Mouse (Mus musculus) embryonic facial prominence, embryonic 15.5 days (tissue): ENCODE measurements at regions not wholly inside any gene's neighbourhood (a gene's known extent, or its start where the extent isn't known, plus 50 kb on each side); places are given as distances from the start of the nearest gene placed in this dataset.

Source experiments
- ATAC-seq: fragments of 200-750 bp; cut with Nextera tagmentation; 2 replicates; pipeline ENCODE4 v1.8.0; 2017; ENCODE audit warnings: low read depth, moderate TSS enrichment; ENCODE audit not compliant: insufficient number of reproducible peaks, low FRiP score, low TSS enrichment
- H3K27ac ChIP-seq: fragments of 300-500 bp; sonication (generic); replicated peaks from 2 replicates; pipeline ENCODE4 v1.5.1; 2015; ENCODE audit warnings: mild to moderate bottlenecking, inconsistent platforms
- H3K27me3 ChIP-seq: fragments of 300-500 bp; sonication (generic); 2 replicates; pipeline ENCODE4 v1.6.1; 2015; ENCODE audit warnings: inconsistent platforms
- H3K36me3 ChIP-seq: fragments of 300-500 bp; sonication (generic); 2 replicates; pipeline ENCODE4 v1.6.1; 2015; ENCODE audit warnings: mild to moderate bottlenecking, inconsistent platforms
- H3K4me1 ChIP-seq: fragments of 300-500 bp; sonication (generic); 2 replicates; pipeline ENCODE4 v1.6.1; 2015; ENCODE audit warnings: inconsistent platforms
- H3K4me2 ChIP-seq: fragments of 300-500 bp; sonication (generic); replicated peaks from 2 replicates; pipeline ENCODE4 v1.6.1; 2015; ENCODE audit warnings: mild to moderate bottlenecking, inconsistent platforms
- H3K4me3 ChIP-seq: fragments of 300-500 bp; sonication (generic); replicated peaks from 2 replicates; pipeline ENCODE4 v1.5.1; 2015; ENCODE audit warnings: mild to moderate bottlenecking, inconsistent platforms
- H3K9ac ChIP-seq: fragments of 300-500 bp; sonication (generic); 2 replicates; pipeline ENCODE4 v1.6.1; 2015; ENCODE audit warnings: inconsistent platforms
- H3K9me3 ChIP-seq: fragments of 300-500 bp; sonication (generic); replicated peaks from 2 replicates; pipeline ENCODE4 v1.6.1; 2016; ENCODE audit warnings: inconsistent platforms
- WGBS: fragments of 180-500 bp; shearing (Covaris S2); methylation state at CpG from one replicate; pipeline ENCODE4 v1.1.7; 2015; 5-methylcytosine and 5-hydroxymethylcytosine counted together

DNA sequence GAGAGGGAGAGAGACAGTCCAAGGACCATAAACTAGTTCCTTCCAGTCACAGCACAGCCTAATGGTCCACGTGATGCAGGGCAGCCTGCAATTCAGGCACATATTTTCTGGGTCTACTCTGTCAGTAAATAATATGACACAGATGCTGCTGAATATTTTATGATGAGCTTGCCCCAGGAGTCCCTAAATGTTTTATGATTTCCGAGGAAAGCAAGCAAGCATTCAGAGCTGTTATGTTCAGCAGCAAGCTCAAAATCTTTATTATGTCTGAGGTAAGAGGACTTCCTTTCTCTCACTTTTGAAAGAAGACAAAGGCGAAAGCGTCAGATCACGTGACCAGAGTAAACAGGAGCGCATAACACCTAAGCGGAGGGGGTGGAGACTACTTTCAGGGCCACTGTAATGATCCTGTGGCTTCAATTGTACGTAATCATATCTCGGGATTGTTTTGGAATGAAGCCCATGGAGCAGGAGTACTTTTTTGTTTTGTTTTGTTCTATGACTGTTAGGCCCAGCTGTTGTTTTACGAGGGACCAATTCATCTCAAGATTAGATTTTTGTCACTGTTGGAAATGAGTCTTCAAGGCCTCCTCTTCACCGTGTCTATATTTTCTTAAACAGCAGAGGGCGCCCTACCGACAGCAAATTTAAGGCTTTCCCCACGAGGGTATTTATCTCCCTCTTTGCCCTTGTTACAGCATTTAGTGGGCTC, 107.8 kb downstream of the Cavin4 start:
- H3K4me1 ChIP-seq: 0 out of 2 replicates have a peak, but pooled peaks cover 7% of the 10 kb centered on the region
- H3K4me2 ChIP-seq: peak overlapping the region; percentile 31
- ATAC-seq: peak; percentile 85
- peak overlapping the region; percentile 9; the same call in 1 of the 2 replicates for H3K4me3 ChIP-seq
- no peaks in the 10 kb centered on the region for H3K9me3 ChIP-seq
- WGBS: 24% methylated on average over 14 of the region's 14 CpGs
- no peaks in the 10 kb centered on the region for H3K36me3 ChIP-seq
- H3K27ac ChIP-seq: peak overlapping the region; percentile 68
- H3K9ac ChIP-seq: no peak overlapping the region
- H3K27me3 ChIP-seq: no peaks in the 10 kb centered on the region

DNA sequence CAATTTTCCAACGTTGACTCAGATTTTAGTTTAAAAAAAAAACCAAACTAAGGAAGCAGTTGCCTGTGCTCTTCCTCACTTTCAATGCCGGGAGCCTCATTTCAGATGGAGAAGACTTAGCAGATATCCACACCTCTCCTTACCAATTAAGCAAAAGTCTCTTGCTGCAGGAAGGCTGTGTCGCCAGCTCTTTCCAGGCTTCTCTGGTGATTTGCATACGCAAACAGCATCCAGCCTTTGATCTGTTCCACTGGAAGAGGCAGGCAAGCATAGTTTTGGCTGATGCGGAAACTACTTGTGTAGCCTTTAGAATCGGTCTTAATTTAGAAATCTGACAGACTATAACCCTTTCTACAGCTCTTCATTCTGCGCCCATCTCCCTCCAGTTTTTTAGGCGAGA, 108.5 kb downstream of the Cavin4 start:
- H3K36me3 ChIP-seq: no peaks in the 10 kb centered on the region
- no peak for ATAC-seq
- no peak overlapping the region for H3K4me3 ChIP-seq
- H3K9ac ChIP-seq: no peak overlapping the region
- no peak overlapping the region for H3K27ac ChIP-seq
- no peaks in the 10 kb centered on the region for H3K27me3 ChIP-seq
- 0 out of 2 replicates have a peak, but pooled peaks cover 7% of the 10 kb centered on the region for H3K4me1 ChIP-seq
- H3K9me3 ChIP-seq: no peaks in the 10 kb centered on the region
- no peak overlapping the region for H3K4me2 ChIP-seq
- 65% methylated on average over 8 of the region's 8 CpGs for WGBS

DNA sequence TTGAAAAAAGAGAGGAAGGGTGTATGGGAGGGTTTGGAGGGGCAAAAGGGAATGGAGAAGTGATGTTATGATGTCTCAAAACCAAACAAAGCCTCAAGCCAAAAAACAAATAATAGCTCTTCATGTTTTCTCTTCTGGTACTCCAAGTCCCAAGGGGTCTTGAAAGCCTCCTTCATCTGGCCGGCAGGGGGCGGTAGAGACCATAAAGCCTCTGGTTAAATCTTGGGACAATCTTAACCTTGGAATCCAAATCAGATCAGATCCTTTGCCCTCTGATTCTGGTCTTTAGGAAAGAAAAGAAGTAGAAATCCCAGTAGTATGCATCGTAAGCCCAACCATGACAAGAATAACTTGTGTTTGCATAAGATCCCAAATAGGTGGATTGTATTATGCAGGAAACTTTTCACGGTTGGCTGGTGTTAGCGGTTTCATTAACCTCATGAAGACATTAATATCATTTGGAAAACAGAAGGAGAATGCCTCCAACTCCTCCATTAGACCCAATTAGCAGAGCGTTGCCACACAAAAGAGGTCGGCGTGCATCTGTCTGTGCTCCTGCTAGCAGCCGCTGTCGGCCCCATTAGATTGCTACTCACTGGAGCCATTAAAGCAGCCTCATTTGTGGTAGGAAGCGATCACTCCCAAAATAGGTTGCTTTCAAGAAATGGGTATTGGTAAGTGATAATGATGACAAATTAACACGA, 116.0 kb downstream of the Cavin4 start:
- H3K9me3 ChIP-seq: no peaks in the 10 kb centered on the region
- H3K4me1 ChIP-seq: no peaks in the 10 kb centered on the region
- WGBS: 69% methylated on average over 12 of the region's 12 CpGs
- no peak overlapping the region for H3K4me3 ChIP-seq
- no peak overlapping the region for H3K4me2 ChIP-seq
- H3K27ac ChIP-seq: no peak overlapping the region
- H3K9ac ChIP-seq: no peak overlapping the region
- no peaks in the 10 kb centered on the region for H3K27me3 ChIP-seq
- ATAC-seq: no peak
- H3K36me3 ChIP-seq: no peaks in the 10 kb centered on the region

DNA sequence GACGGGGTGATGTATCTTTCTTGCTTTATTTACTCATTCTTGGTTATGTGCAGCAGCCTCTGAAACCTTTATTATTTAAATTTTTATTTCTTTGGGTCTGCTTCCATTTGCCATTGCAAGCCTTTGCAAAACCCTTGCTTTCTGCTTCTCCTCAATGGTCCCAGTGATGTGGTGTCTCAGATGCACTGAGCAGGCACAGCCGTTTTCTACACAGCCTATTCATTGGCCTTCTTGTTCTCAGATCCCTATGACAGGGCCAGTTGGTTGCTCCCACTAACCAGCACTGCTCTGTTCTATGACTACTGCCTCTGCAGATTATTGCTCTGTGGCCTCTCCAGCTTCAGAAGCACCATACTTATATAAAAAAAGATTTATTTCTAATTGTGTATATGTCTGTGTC, 116.6 kb downstream of the Cavin4 start:
- no peak overlapping the region for H3K4me3 ChIP-seq
- no peaks in the 10 kb centered on the region for H3K4me1 ChIP-seq
- ATAC-seq: no peak
- no peaks in the 10 kb centered on the region for H3K9me3 ChIP-seq
- whole genome bisulfite sequencing: 73% methylated on average over 2 of the region's 2 CpGs
- H3K4me2 ChIP-seq: no peak overlapping the region
- H3K27ac ChIP-seq: no peak overlapping the region
- no peak overlapping the region for H3K9ac ChIP-seq
- no peaks in the 10 kb centered on the region for H3K27me3 ChIP-seq
- H3K36me3 ChIP-seq: no peaks in the 10 kb centered on the region

DNA sequence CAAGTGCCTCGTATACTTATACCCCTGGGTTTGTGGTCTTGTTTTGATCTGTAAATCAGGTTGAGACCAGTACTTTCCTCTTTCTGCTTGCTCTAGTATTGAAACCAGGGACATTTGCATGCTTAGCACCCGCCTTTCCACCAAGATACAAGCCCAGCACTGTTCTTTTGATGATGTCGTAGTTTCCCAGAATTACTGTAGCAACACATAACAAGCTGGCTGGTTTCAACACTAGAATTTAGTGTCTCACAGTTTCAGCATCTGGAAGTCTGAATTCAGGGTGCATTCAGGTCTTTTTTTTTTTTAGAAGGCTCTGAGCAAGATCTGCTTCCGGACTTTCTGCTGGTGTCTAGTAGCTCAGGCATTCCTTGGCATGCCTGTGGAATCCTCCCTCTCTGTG, 117.8 kb downstream of the Cavin4 start:
- H3K4me2 ChIP-seq: no peak overlapping the region
- no peaks in the 10 kb centered on the region for H3K27me3 ChIP-seq
- no peak overlapping the region for H3K4me3 ChIP-seq
- H3K36me3 ChIP-seq: no peaks in the 10 kb centered on the region
- H3K9ac ChIP-seq: no peak overlapping the region
- H3K27ac ChIP-seq: no peak overlapping the region
- no peaks in the 10 kb centered on the region for H3K4me1 ChIP-seq
- ATAC-seq: no peak
- no peaks in the 10 kb centered on the region for H3K9me3 ChIP-seq
- 41% methylated on average over 4 of the region's 4 CpGs for WGBS

DNA sequence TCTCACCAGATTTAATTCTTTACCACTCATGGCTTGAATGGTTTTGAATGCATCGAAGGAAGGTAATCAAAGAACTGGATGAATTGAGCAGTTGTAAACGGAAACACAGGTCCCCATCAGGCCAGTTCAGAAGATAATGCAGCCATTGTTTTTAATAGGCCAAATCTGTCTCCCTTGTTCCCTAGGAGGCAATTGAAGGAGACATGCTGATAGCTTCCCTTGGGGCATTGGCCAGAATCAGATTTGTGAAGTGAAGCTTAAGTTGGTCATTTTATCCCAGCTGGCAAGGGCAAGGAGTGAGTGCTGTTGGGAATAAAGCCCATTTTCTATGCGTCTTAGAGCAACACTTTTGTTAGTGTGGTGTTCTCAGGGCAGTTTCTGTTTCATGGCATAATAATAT, 119.4 kb downstream of the Cavin4 start:
- no peak overlapping the region for H3K27ac ChIP-seq
- H3K4me3 ChIP-seq: no peak overlapping the region
- no peak overlapping the region for H3K4me2 ChIP-seq
- H3K9me3 ChIP-seq: no peaks in the 10 kb centered on the region
- H3K27me3 ChIP-seq: no peaks in the 10 kb centered on the region
- WGBS: 29% methylated on average over 3 of the region's 3 CpGs
- no peak for ATAC-seq
- H3K4me1 ChIP-seq: no peaks in the 10 kb centered on the region
- H3K9ac ChIP-seq: no peak overlapping the region
- H3K36me3 ChIP-seq: no peaks in the 10 kb centered on the region

DNA sequence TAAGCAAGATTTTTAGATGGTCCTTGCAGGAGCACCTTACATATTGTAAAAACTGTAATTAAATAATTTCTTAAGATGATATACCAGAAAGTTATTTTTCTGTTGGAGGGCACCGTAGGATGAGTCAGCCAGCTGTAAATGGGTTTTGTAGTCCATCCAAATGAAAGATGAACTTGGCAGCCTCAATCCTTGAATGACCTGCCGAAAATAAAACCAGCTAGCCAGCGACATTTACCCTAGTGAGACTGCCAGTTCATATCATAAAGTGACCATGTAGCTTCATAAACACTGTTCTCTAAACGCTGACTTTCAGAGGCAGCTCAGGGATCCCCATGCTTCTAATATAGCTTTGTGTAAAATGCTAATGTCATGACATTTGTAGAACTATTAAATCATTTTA, 127.8 kb downstream of the Cavin4 start:
- H3K4me1 ChIP-seq: no peaks in the 10 kb centered on the region
- 83% methylated on average over 4 of the region's 4 CpGs for WGBS
- no peaks in the 10 kb centered on the region for H3K9me3 ChIP-seq
- no peak overlapping the region for H3K9ac ChIP-seq
- H3K27me3 ChIP-seq: no peaks in the 10 kb centered on the region
- no peak for ATAC-seq
- H3K27ac ChIP-seq: no peak overlapping the region
- H3K4me3 ChIP-seq: no peak overlapping the region
- H3K36me3 ChIP-seq: no peaks in the 10 kb centered on the region
- H3K4me2 ChIP-seq: no peak overlapping the region

DNA sequence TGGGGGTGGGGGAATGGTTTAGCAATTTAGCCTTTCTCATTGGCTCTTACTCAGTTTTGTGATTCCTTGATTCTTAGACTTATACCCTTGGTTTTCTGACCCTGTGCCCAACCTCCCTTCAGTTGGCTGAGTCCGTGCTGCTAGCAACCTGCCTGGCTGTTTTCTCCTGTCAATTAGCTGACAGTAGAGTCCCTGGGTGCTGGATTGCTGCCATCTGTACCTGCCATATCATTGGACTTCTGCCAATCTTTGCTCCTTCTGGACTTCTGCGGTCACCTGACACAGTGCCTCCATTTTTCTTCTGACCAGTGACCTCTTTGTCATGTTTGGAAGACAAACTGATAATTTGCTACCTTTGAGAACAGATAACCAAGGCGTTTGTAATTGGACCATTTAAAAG, 140.5 kb downstream of the Cavin4 start:
- WGBS: 71% methylated on average over 3 of the region's 3 CpGs
- Histone ChIP-seq H3K4me1 (no peaks in the 10 kb centered on the region), H3K4me2 (no peak overlapping the region), H3K27ac (no peak overlapping the region), H3K4me3 (no peak overlapping the region), H3K9me3 (no peaks in the 10 kb centered on the region), H3K36me3 (no peaks in the 10 kb centered on the region), H3K27me3 (no peaks in the 10 kb centered on the region), H3K9ac (no peak overlapping the region)
- no peak for ATAC-seq

DNA sequence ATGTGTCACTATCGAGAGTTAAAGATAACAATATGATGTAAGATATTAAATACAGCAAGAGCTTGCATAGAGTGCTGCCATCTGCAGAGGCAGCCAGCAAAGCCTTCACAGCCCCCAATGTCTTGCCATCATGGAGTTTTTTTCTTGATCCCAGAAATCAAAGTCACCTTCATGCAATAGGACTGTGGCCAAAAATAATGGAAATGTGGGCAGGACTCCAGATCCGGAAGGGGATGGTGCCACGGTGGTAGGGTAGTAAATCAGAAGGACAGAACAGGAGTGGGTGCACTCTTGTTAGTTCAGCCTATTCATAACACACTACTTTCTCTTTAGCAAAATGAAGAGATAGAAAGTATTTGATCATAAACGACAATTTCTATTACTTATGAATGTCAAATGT, 145.3 kb downstream of the Cavin4 start:
- Histone ChIP-seq H3K36me3 (no peaks in the 10 kb centered on the region), H3K4me2 (no peak overlapping the region), H3K4me1 (no peaks in the 10 kb centered on the region), H3K9ac (no peak overlapping the region), H3K27ac (no peak overlapping the region), H3K9me3 (no peaks in the 10 kb centered on the region), H3K27me3 (no peaks in the 10 kb centered on the region), H3K4me3 (no peak overlapping the region)
- ATAC-seq: no peak
- WGBS: 80% methylated on average over 4 of the region's 4 CpGs

DNA sequence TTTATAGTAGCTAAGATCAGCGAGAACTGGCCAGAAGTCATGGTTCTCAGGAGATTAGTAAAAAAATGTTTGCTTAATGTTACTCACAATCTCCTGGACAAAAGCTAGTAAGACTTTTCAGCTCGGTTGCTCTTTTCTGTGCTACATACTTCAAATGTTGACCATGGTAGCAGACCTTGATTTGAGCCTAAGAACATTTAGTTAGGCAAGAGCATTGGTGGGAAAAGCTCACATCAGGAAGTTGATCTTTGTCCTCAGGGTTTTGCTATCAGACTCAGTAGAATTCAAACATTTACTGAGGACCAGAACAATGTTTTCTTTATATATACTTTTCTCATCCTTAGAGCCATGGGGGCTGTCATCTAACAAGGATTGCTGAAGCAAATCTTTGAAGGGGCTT, 170.4 kb downstream of the Cavin4 start:
- Histone ChIP-seq H3K27ac (no peak overlapping the region), H3K36me3 (no peaks in the 10 kb centered on the region), H3K4me2 (no peak overlapping the region), H3K4me1 (no peaks in the 10 kb centered on the region), H3K9me3 (no peaks in the 10 kb centered on the region), H3K4me3 (no peak overlapping the region), H3K27me3 (no peaks in the 10 kb centered on the region), H3K9ac (no peak overlapping the region)
- no peak for ATAC-seq
- WGBS: 75% methylated on average over 2 of the region's 2 CpGs

DNA sequence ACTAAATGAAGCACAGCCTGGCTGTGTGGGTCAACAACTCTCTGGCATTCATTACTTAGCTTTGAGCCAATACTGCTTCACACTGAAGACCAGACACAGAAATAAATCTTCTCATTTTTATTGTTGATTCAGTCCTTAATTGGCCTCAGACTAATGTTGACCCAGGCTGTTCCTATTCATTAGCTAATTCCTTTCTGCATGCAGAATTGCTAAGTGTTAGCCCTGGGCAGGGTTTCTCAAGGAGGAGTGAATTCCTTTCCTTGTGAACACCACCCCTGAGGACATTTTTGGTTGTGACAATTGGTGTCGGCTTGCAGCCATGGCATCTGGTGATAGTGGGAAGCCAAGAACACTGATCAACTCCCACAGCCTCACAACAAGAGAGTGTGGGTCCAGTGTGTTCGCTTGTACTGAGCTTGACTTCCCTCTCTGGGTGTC, 179.5 kb downstream of the Cavin4 start:
- Histone ChIP-seq H3K27me3 (no peaks in the 10 kb centered on the region), H3K4me3 (no peak overlapping the region), H3K27ac (no peak overlapping the region), H3K9me3 (no peaks in the 10 kb centered on the region), H3K36me3 (no peaks in the 10 kb centered on the region), H3K9ac (no peak overlapping the region), H3K4me2 (no peak overlapping the region), H3K4me1 (no peaks in the 10 kb centered on the region)
- no peak for ATAC-seq
- WGBS: 38% methylated on average over 2 of the region's 2 CpGs

DNA sequence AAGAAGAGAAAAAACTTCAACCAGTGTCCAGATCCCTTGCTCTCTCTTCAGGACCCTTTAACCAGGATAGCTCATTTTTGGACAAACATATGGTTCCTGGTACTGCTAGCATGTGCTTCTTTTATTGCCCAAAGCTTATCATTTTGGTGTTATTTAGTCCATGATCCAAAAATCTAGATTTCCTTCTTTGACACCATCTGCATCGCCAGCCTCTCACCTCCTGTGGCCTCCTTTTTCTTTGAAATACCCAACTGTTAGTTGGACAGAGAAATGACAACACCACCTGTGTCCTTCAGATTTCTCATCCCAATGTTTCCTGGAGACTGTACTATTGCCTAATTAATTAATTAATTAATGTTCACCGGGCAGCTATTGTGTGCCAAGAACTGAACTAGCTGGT, 188.0 kb upstream of the Plppr1 start:
- no peak overlapping the region for H3K4me2 ChIP-seq
- H3K4me1 ChIP-seq: no peaks in the 10 kb centered on the region
- no peaks in the 10 kb centered on the region for H3K27me3 ChIP-seq
- H3K36me3 ChIP-seq: no peaks in the 10 kb centered on the region
- H3K27ac ChIP-seq: no peak overlapping the region
- WGBS: 92% methylated on average over 2 of the region's 2 CpGs
- no peak for ATAC-seq
- H3K9ac ChIP-seq: no peak overlapping the region
- H3K4me3 ChIP-seq: no peak overlapping the region
- no peaks in the 10 kb centered on the region for H3K9me3 ChIP-seq
